Mouse (Mus musculus) stomach, embryonic 16.5 days (tissue): ENCODE data around the gene 4930469K13Rik. TPM values are rescaled to one million over a fixed set of nuclear protein-coding genes. Genes with fewer than 3 reads are reported as not detected.

Experiments used
- polyA plus RNA-seq: library from polyadenylated mRNA; unstranded; fragments of >200 nt; fragmentation: Nextera tagmentation; extraction: Ambion mirVana; gene quantifications from 2 replicates; pipeline ENCODE4 v1.2.1, GENCODE M21; 2015

The 4930469K13Rik gene
- polyA plus RNA-seq, 1 experiment from 2014 or later = not detected

Other genes starting within 250 kb of the 4930469K13Rik start
- gene Kcnmb1, start 135.5 kb downstream of the 4930469K13Rik start, polyA plus RNA-seq = 2.6 and 2.9 TPM in 2 replicates
- 10.7 and 13.2 TPM in 2 replicates for gene Kcnip1, start 105.4 kb downstream of the 4930469K13Rik start, polyA plus RNA-seq
- gene Lcp2, start 51.6 kb downstream of the 4930469K13Rik start, polyA plus RNA-seq = 3.8 and 4.7 TPM in 2 replicates
- not detected in 2 replicates for gene Foxi1, start 109.5 kb upstream of the 4930469K13Rik start, polyA plus RNA-seq
- 0.24 and 0.37 TPM in 2 replicates for gene Fam196b, start 216.3 kb upstream of the 4930469K13Rik start, polyA plus RNA-seq